9 mouse cellular contexts compared by ENCODE assay signal in the genomic region with DNA sequence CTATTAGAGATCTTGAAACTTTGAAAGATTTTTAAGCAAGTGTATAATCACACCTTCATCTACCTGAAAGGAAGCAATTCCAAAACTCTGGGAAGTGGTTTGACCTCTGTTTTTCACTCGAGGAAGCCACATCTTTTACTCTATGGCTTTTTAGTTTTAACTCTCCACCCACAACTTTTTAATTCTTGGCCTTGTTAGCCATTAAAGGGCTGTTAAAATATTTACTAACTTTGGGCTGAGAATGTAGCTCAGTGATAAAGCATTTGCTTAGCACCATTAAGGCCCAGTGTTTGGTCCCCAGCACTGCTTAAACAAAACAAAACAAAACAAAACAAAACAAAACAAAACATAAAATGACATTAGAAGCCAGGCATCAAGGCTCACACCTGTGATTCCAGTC. TPM values are rescaled to one million over a fixed set of nuclear protein-coding genes. Genes with fewer than 3 reads are reported as not detected.
DNase-seq lines count a peak whose midpoint lies in the region; ATAC-seq and TF ChIP-seq lines count a peak whose summit lies in the region.
"Had no signal": no experiment of that assay in that cellular context is flagged by ENCODE, and none has a peak within 500 bp of the region (broad histone marks: within the 10 kb centered on the region; RNA-seq: fewer than 3 reads in every experiment).

No protein-coding gene starts in this region.

- 54% methylated on average over 1 of the region's 1 CpGs for WGBS in forebrain, embryonic 11.5 days
- WGBS in forebrain, postnatal 0 days: 47% methylated on average over 1 of the region's 1 CpGs
- 19% methylated on average over 1 of the region's 1 CpGs for WGBS in lung, embryonic 14.5 days
- WGBS in intestine, postnatal 0 days: 19% methylated on average over 1 of the region's 1 CpGs
- WGBS in stomach, embryonic 14.5 days: 21% methylated on average over 1 of the region's 1 CpGs
- WGBS in thymus, adult 2 months: 18% methylated on average over 1 of the region's 1 CpGs

- H3K27ac ChIP-seq in forebrain, embryonic 11.5 days (ENCODE audit: low read depth, low read length): no peak overlapping the region
- H3K27ac ChIP-seq in forebrain, postnatal 0 days (ENCODE audit: low read depth, low read length): no peak overlapping the region
- no peak overlapping the region for H3K27ac ChIP-seq in lung, embryonic 14.5 days (ENCODE audit: low read depth)
- no peak overlapping the region for H3K27ac ChIP-seq in intestine, postnatal 0 days (ENCODE audit: low read depth, low read length)
- no peak overlapping the region for H3K27ac ChIP-seq in stomach, embryonic 14.5 days (ENCODE audit: low read length)
- H3K27ac ChIP-seq in thymus, adult 2 months (ENCODE audit: control insufficient read depth, insufficient read depth, low read length): no peak overlapping the region

- peak overlapping the region; percentile 80; the same call in 1 of the 2 replicates for H3K4me3 ChIP-seq in forebrain, embryonic 11.5 days (ENCODE audit: low read depth, low read length)
- no peak overlapping the region for H3K4me3 ChIP-seq in forebrain, postnatal 0 days (ENCODE audit: low read depth, low read length)
- H3K4me3 ChIP-seq in lung, embryonic 14.5 days (ENCODE audit: low read depth, low read length): peak overlapping the region; percentile 83
- peak overlapping the region; percentile 91; the same call in 1 of the 2 replicates for H3K4me3 ChIP-seq in intestine, postnatal 0 days (ENCODE audit: low read depth, low read length)
- peak overlapping the region; percentile 89; the same call in 1 of the 2 replicates for H3K4me3 ChIP-seq in stomach, embryonic 14.5 days (ENCODE audit: low read depth, low read length)
- no peak overlapping the region for H3K4me3 ChIP-seq in thymus, adult 2 months (ENCODE audit: control insufficient read depth, insufficient read depth, low read length)

- no peak overlapping the region for H3K9ac ChIP-seq in forebrain, embryonic 11.5 days (ENCODE audit: low read length)
- no peak overlapping the region for H3K9ac ChIP-seq in forebrain, postnatal 0 days
- H3K9ac ChIP-seq in lung, embryonic 14.5 days: peak overlapping the region; percentile 83; the same call in 1 of the 2 replicates
- H3K9ac ChIP-seq in intestine, postnatal 0 days (ENCODE audit: low read depth, low read length): no peak overlapping the region
- no peak overlapping the region for H3K9ac ChIP-seq in stomach, embryonic 14.5 days (replicated peaks; ENCODE audit: low read depth, low read length)

- H3K4me1 ChIP-seq in forebrain, embryonic 11.5 days (replicated peaks; ENCODE audit: control insufficient read depth, insufficient read depth, low read length): no peaks in the 10 kb centered on the region; the same call in 1 of the 2 replicates
- H3K4me1 ChIP-seq in forebrain, postnatal 0 days (ENCODE audit: insufficient read depth): no peaks in the 10 kb centered on the region
- H3K4me1 ChIP-seq in lung, embryonic 14.5 days (ENCODE audit: insufficient read depth): peaks cover 3% of the 10 kb centered on the region; the same call in 1 of the 2 replicates
- 0 out of 2 replicates have a peak, but pooled peaks cover 5% of the 10 kb centered on the region for H3K4me1 ChIP-seq in intestine, postnatal 0 days (replicated peaks; ENCODE audit: control insufficient read depth, insufficient read depth, low read length)
- no peaks in the 10 kb centered on the region for H3K4me1 ChIP-seq in stomach, embryonic 14.5 days (ENCODE audit: control insufficient read depth, insufficient read depth, low read length)
- peaks cover 13% of the 10 kb centered on the region for H3K4me1 ChIP-seq in thymus, adult 2 months (replicated peaks; ENCODE audit: control insufficient read depth, insufficient read depth, low read length)

- ATAC-seq in forebrain, embryonic 11.5 days (replicated peaks; ENCODE audit: low FRiP score): no peak
- ATAC-seq in forebrain, postnatal 0 days: no peak
- ATAC-seq in lung, embryonic 14.5 days (ENCODE audit: insufficient read depth): no peak
- ATAC-seq in intestine, postnatal 0 days: no peak
- ATAC-seq in stomach, embryonic 14.5 days (ENCODE audit: insufficient number of reproducible peaks, insufficient read depth, low FRiP score, low read depth): no peak

- no peaks in the 10 kb centered on the region for H3K9me3 ChIP-seq in forebrain, embryonic 11.5 days (ENCODE audit: control insufficient read depth, low read length)
- H3K9me3 ChIP-seq in forebrain, postnatal 0 days (ENCODE audit: low read length): no peaks in the 10 kb centered on the region
- H3K9me3 ChIP-seq in lung, embryonic 14.5 days (ENCODE audit: low read depth, low read length): no peaks in the 10 kb centered on the region
- no peaks in the 10 kb centered on the region for H3K9me3 ChIP-seq in intestine, postnatal 0 days (ENCODE audit: control insufficient read depth)
- no peaks in the 10 kb centered on the region for H3K9me3 ChIP-seq in stomach, embryonic 14.5 days (ENCODE audit: control insufficient read depth, low read depth, low read length)

- TF ChIP-seq CTCF in forebrain, postnatal 0 days (IDR thresholded peaks at IDR 0.05; ENCODE audit: low read depth): no peak
- TF ChIP-seq CTCF in lung, embryonic 14.5 days (IDR thresholded peaks at IDR 0.05; ENCODE audit: low read depth): no peak
- no peak for TF ChIP-seq CTCF in intestine, postnatal 0 days (IDR thresholded peaks at IDR 0.05; ENCODE audit: low read depth)
- TF ChIP-seq CTCF in thymus, adult 2 months (IDR thresholded peaks at IDR 0.05; ENCODE audit: borderline replicate concordance, control insufficient read depth, extremely low read depth, insufficient read depth, low read length, poor library complexity): no peak

- H3K27me3 ChIP-seq in forebrain, embryonic 11.5 days (ENCODE audit: control insufficient read depth, insufficient read depth, low read length): peaks cover 7% of the 10 kb centered on the region; the same call in 1 of the 2 replicates
- peaks cover 7% of the 10 kb centered on the region for H3K27me3 ChIP-seq in forebrain, postnatal 0 days (ENCODE audit: insufficient read depth, low read length)
- H3K27me3 ChIP-seq in lung, embryonic 14.5 days (ENCODE audit: insufficient read depth, low read length): no peaks in the 10 kb centered on the region
- H3K27me3 ChIP-seq in intestine, postnatal 0 days (replicated peaks; ENCODE audit: control insufficient read depth, insufficient read depth, low read length): no peaks in the 10 kb centered on the region
- H3K27me3 ChIP-seq in stomach, embryonic 14.5 days (ENCODE audit: control insufficient read depth, insufficient read depth, low read length): no peaks in the 10 kb centered on the region
- H3K27me3 ChIP-seq in thymus, adult 2 months (ENCODE audit: control insufficient read depth, insufficient read depth, low read length): peaks cover 10% of the 10 kb centered on the region; the same call in 1 of the 2 replicates

- peak overlapping the region; percentile 82; the same call in 1 of the 2 replicates for H3K4me2 ChIP-seq in forebrain, embryonic 11.5 days (ENCODE audit: low read depth, low read length, severe bottlenecking)
- H3K4me2 ChIP-seq in forebrain, postnatal 0 days (ENCODE audit: low read depth): no peak overlapping the region
- H3K4me2 ChIP-seq in lung, embryonic 14.5 days: peak overlapping the region; percentile 76
- peak overlapping the region; percentile 84 for H3K4me2 ChIP-seq in intestine, postnatal 0 days (replicated peaks; ENCODE audit: low read depth)
- H3K4me2 ChIP-seq in stomach, embryonic 14.5 days (replicated peaks; ENCODE audit: low read depth, low read length): peak overlapping the region; percentile 74

- H3K36me3 ChIP-seq in forebrain, embryonic 11.5 days (ENCODE audit: control insufficient read depth, insufficient read depth, low read length): no peaks in the 10 kb centered on the region
- H3K36me3 ChIP-seq in forebrain, postnatal 0 days (ENCODE audit: insufficient read depth): no peaks in the 10 kb centered on the region
- H3K36me3 ChIP-seq in lung, embryonic 14.5 days (ENCODE audit: insufficient read depth): no peaks in the 10 kb centered on the region; the same call in 1 of the 2 replicates
- peaks cover 5% of the 10 kb centered on the region for H3K36me3 ChIP-seq in intestine, postnatal 0 days (ENCODE audit: control insufficient read depth, insufficient read depth)
- no peaks in the 10 kb centered on the region for H3K36me3 ChIP-seq in stomach, embryonic 14.5 days (ENCODE audit: control insufficient read depth, insufficient read depth, low read length)
- H3K36me3 ChIP-seq in thymus, adult 2 months (ENCODE audit: control insufficient read depth, insufficient read depth, low read length): no peaks in the 10 kb centered on the region

- DNase-seq in forebrain, embryonic 11.5 days (ENCODE audit: low spot score): no peak
- no peak for DNase-seq in forebrain, postnatal 0 days
- DNase-seq in lung, embryonic 14.5 days: no peak
- DNase-seq in lung, postnatal 25 days (ENCODE audit: low spot score): no peak
- DNase-seq in testis, postnatal 14 days (ENCODE audit: low spot score): no peak
- no peak for DNase-seq in thymus, adult 2 months
- DNase-seq: cerebellum, adult 11-12 months had no signal

- TF ChIP-seq POLR2A in thymus, adult 2 months (IDR thresholded peaks at IDR 0.05; ENCODE audit: control insufficient read depth, extremely low read depth, insufficient read depth, low read length, poor library complexity): no peak

RNA-seq across cellular contexts. Expression of gene Pawr, which starts 2.2 kb away (rescaled TPM):
- polyA plus RNA-seq in forebrain, embryonic 11.5 days (2014; fragmentation: Nextera tagmentation; extraction: Ambion mirVana): 18.3 and 20.5 TPM in 2 replicates
- total RNA-seq in forebrain, postnatal 0 days (2014; rRNA removed): 2.7 and 5.0 TPM in 2 replicates
- polyA plus RNA-seq in forebrain, postnatal 0 days (2015; fragmentation: Nextera tagmentation; extraction: Ambion mirVana): 2.2 and 3.0 TPM in 2 replicates
- 25.5 and 27.4 TPM in 2 replicates for polyA plus RNA-seq in lung, embryonic 14.5 days (2014; fragmentation: Nextera tagmentation; extraction: Ambion mirVana)
- polyA plus RNA-seq in intestine, postnatal 0 days (2015; fragmentation: Nextera tagmentation; extraction: Ambion mirVana): 11.9 and 12.3 TPM in 2 replicates
- polyA plus RNA-seq in stomach, embryonic 14.5 days (2014; fragmentation: Nextera tagmentation; extraction: Ambion mirVana): 13.5 and 18.5 TPM in 2 replicates
- 3.9 and 7.0 TPM in 2 replicates for polyA plus RNA-seq in thymus, adult 2 months (2012; rRNA removed)

Comparison
In these comparisons a context has a peak if more than half of its experiments do, and no peak if none do; other contexts are left out.
1. H3K4me3 ChIP-seq: peak in forebrain, embryonic 11.5 days (single experiment), lung, embryonic 14.5 days (single experiment), intestine, postnatal 0 days (single experiment) and stomach, embryonic 14.5 days (single experiment); none in forebrain, postnatal 0 days (single experiment) and thymus, adult 2 months (single experiment).